Mouse (Mus musculus) layer of hippocampus, adult 8-10 months (tissue): ENCODE data around the gene Farp1. TPM values are rescaled to one million over a fixed set of nuclear protein-coding genes. Genes with fewer than 3 reads are reported as not detected.

Experiments
- DNase-seq, 2 experiments: peaks; one replicate each; pipeline ENCODE4 v3.0.0; 2022; ENCODE audit warnings: low spot score in 2 of 2
- total RNA-seq, 4 experiments: library from RNA; stranded (reverse); gene quantifications; 2 replicates each; pipeline ENCODE4 v1.2.4; 2022

Gene Farp1
- total RNA-seq, 4 experiments from 2014 or later, result 110 to 121 (median 116) TPM

- no peak for DNase-seq
Observed at GRCm38 (mm10) chr14:121145291-121145690, 110.3 kb downstream of the Farp1 start.

- DNase-seq, result no peak
Observed at GRCm38 (mm10) chr14:121145698-121146097, 110.7 kb downstream of the Farp1 start.

GRCm38 (mm10) chr14:121146213-121146612 is 111.2 kb downstream of the Farp1 start:
- DNase-seq, result no peak

GRCm38 (mm10) chr14:121147026-121147425 is 112.0 kb downstream of the Farp1 start:
- DNase-seq, result no peak

- no peak for DNase-seq
Observed at GRCm38 (mm10) chr14:121148088-121148785, 113.2 kb downstream of the Farp1 start.

GRCm38 (mm10) chr14:121149984-121150383 is 115.0 kb downstream of the Farp1 start:
- DNase-seq, result no peak

GRCm38 (mm10) chr14:121151837-121152236 is 116.8 kb downstream of the Farp1 start:
- DNase-seq, result no peak

- no peak for DNase-seq
Observed at GRCm38 (mm10) chr14:121152771-121153170, 117.8 kb downstream of the Farp1 start.

GRCm38 (mm10) chr14:121153260-121153659 is 118.3 kb downstream of the Farp1 start:
- DNase-seq, result no peak

- no peak for DNase-seq
Observed at GRCm38 (mm10) chr14:121155173-121155572, 120.2 kb downstream of the Farp1 start.

- no peak for DNase-seq
Observed at GRCm38 (mm10) chr14:121158616-121159015, 123.6 kb downstream of the Farp1 start.

- DNase-seq, result no peak
Observed at GRCm38 (mm10) chr14:121162822-121163221, 127.8 kb downstream of the Farp1 start.

GRCm38 (mm10) chr14:121164866-121165265 is 129.9 kb downstream of the Farp1 start:
- DNase-seq, result no peak

- no peak for DNase-seq
Observed at GRCm38 (mm10) chr14:121165408-121166037, 130.5 kb downstream of the Farp1 start.

- no peak for DNase-seq
Observed at GRCm38 (mm10) chr14:121166038-121166436, 131.0 kb downstream of the Farp1 start.

- no peak for DNase-seq
Observed at GRCm38 (mm10) chr14:121168716-121169115, 133.7 kb downstream of the Farp1 start.

- DNase-seq, result no peak
Observed at GRCm38 (mm10) chr14:121170321-121170720, 135.3 kb downstream of the Farp1 start.

- DNase-seq, result peak; percentile 55 to 61
Observed at GRCm38 (mm10) chr14:121172065-121173036, 137.4 kb downstream of the Farp1 start.

GRCm38 (mm10) chr14:121175385-121175784 is 140.4 kb downstream of the Farp1 start:
- no peak for DNase-seq

- DNase-seq, result no peak
Observed at GRCm38 (mm10) chr14:121175861-121176260, 140.9 kb downstream of the Farp1 start.

- DNase-seq, result no peak
Observed at GRCm38 (mm10) chr14:121177907-121178306, 142.9 kb downstream of the Farp1 start.

GRCm38 (mm10) chr14:121180611-121181010 is 145.6 kb downstream of the Farp1 start:
- no peak for DNase-seq
